Mouse (Mus musculus): ENCODE measurements around the gene Cdc42se2.

DNA sequence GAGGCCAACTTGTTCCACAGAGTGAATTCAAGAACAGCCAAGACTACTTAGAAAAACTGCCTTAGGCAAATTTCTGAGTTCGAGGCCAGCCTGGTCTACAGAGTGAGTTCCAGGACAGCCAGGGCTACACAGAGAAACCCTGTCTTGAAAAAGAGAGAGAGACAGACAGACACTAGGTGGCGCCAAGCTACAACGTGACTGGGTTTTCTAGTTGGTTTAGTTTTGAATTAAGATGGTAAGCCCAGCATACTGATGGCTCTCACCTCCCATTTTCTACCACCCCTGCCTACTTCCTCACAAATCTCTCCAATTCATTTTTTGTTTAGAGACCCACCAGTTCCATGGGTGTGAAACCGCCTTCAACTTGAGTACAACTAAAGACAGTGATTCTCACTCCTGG, 84.2 kb downstream of the Cdc42se2 start:
- TF ChIP-seq CTCF (IDR thresholded peaks at IDR 0.05; ENCODE audit: insufficient read depth, low read depth, low read length) (no peak), POLR2A (IDR thresholded peaks at IDR 0.05; ENCODE audit: insufficient read depth, low read depth, low read length) (no peak)
